Mouse (Mus musculus) forebrain, embryonic 15.5 days (tissue): ENCODE results near the gene Sertad3. TPM values are rescaled to one million over a fixed set of nuclear protein-coding genes. Genes with fewer than 3 reads are reported as not detected.

Experiments used
- polyA plus RNA-seq: library from polyadenylated mRNA; unstranded; fragments of >200 nt; fragmentation: Nextera tagmentation; extraction: Ambion mirVana; gene quantifications from 2 replicates; pipeline ENCODE4 v1.2.1, GENCODE M21; 2015

Sertad3 gene
- polyA plus RNA-seq, 1 experiment from 2014 or later, result 13.8 TPM

Other genes with a start within 250 kb of the Sertad3 start
- 6.8 and 7.1 TPM in 2 replicates for gene Itpkc, start 245.1 kb upstream of the Sertad3 start, polyA plus RNA-seq
- 26.1 and 27.8 TPM in 2 replicates for gene Coq8b, start 240.7 kb upstream of the Sertad3 start, polyA plus RNA-seq
- gene Numbl, start 215.3 kb upstream of the Sertad3 start, polyA plus RNA-seq, result 47.2 and 49.0 TPM in 2 replicates
- 13.3 and 15.0 TPM in 2 replicates for gene Ltbp4, start 136.1 kb upstream of the Sertad3 start, polyA plus RNA-seq
- 90.2 and 91.5 TPM in 2 replicates for gene Shkbp1, start 117.7 kb upstream of the Sertad3 start, polyA plus RNA-seq
- gene Gm20479, start 116.3 kb upstream of the Sertad3 start, polyA plus RNA-seq, result 0.46 TPM in 1 of 2 replicates, not detected in the other
- gene Sptbn4, start 26.1 kb upstream of the Sertad3 start, polyA plus RNA-seq, result 2.0 and 2.2 TPM in 2 replicates
- gene Blvrb, start 25.8 kb upstream of the Sertad3 start, polyA plus RNA-seq, result 15.8 and 17.1 TPM in 2 replicates
- 6.4 and 8.3 TPM in 2 replicates for gene Sertad1, start 13.1 kb downstream of the Sertad3 start, polyA plus RNA-seq
- 1.1 and 1.3 TPM in 2 replicates for gene Prx, start 25.6 kb downstream of the Sertad3 start, polyA plus RNA-seq
- gene Hipk4, start 49.5 kb downstream of the Sertad3 start, polyA plus RNA-seq, result 0.42 and 0.43 TPM in 2 replicates
- 95.7 and 106 TPM in 2 replicates for gene Pld3, start 79.5 kb downstream of the Sertad3 start, polyA plus RNA-seq
- 36.9 and 38.9 TPM in 2 replicates for gene 2310022A10Rik, start 79.5 kb downstream of the Sertad3 start, polyA plus RNA-seq
- gene Akt2, start 117.8 kb downstream of the Sertad3 start, polyA plus RNA-seq, result 94.2 and 97.1 TPM in 2 replicates
- gene Ttc9b, start 180.1 kb downstream of the Sertad3 start, polyA plus RNA-seq, result 64.1 and 66.2 TPM in 2 replicates
- gene Map3k10, start 200.8 kb downstream of the Sertad3 start, polyA plus RNA-seq, result 15.1 and 16.9 TPM in 2 replicates
- 11.5 and 14.2 TPM in 2 replicates for gene Zfp607b, start 215.6 kb downstream of the Sertad3 start, polyA plus RNA-seq